Mouse (Mus musculus): Measurements from ENCODE around the gene Clcf1. TPM values are rescaled to one million over a fixed set of nuclear protein-coding genes. Genes with fewer than 3 reads are reported as not detected.

Gene Clcf1
- polyA plus RNA-seq, 1 experiment: 0.09 TPM

DNA sequence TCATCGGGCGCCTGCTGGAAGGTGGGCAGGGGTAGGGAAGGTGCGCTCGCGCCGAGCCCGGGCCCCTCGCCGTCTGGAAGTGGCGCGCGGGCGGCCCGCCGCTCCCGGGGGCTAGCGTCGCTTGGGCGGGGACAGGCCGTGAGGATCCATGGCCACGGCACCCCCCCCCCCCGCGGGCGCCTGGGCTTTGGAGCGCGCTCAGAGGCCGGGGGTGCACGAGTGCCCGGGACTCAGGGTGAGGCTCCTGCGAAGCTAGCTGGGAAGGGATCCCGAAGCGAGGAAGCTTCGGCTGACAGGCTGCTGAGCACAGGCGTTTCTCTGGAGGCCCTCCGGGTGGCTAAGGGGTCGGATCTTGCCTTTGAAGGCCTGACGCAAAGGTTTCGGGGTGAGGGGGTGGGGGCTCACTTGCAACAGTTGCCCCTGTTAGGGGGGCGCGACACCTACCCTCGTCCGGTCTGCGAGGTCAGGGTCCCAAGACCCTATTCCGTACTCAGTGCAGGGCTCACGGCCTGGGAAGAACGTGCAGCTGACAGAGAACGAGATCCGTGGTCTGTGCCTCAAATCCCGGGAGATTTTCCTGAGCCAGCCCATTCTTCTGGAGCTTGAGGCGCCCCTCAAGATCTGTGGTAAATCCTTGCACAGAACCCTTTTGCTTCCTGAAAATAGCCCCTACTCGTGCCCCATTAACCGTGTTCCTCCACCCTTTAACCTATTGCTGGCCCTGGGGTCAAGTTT lies 21.6 kb upstream of the Clcf1 start:
- peaks cover 88% of the 10 kb centered on the region for H3K4me1 ChIP-seq
- peaks cover 69% of the 10 kb centered on the region for H3K36me3 ChIP-seq (replicated peaks; ENCODE audit: low read length)
- no peaks in the 10 kb centered on the region for H3K9me3 ChIP-seq
- H3K27me3 ChIP-seq (replicated peaks): no peaks in the 10 kb centered on the region
- no peak for TF ChIP-seq FLI1 (IDR thresholded peaks at IDR 0.05; ENCODE audit: low read length)
- TF ChIP-seq GATA1 (IDR thresholded peaks at IDR 0.05; ENCODE audit: borderline replicate concordance, low read length): no peak
- peak overlapping the region; percentile 98 for H3K4me3 ChIP-seq (replicated peaks)

DNA sequence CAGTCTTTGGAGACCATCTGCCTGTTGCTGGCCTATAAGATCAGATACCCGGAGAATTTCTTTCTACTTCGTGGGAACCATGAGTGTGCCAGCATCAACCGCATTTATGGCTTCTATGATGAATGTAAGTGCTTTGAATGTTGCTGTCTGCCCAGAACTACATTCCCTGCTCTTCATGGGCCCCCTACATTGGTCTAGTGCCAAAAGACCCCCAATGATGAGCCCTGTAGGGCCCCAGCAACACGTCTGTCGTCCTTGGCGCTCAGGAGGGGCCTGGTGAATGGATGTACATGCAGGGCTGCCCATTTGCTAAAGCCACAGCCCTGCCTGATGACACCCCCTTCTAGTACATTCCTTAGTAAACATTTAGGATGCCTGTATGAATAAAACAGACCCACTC lies 20.9 kb upstream of the Clcf1 start:
- no peaks in the 10 kb centered on the region for H3K9me3 ChIP-seq
- H3K4me3 ChIP-seq (replicated peaks): peak overlapping the region; percentile 98
- no peaks in the 10 kb centered on the region for H3K27me3 ChIP-seq (replicated peaks)
- H3K4me1 ChIP-seq: peaks cover 87% of the 10 kb centered on the region
- TF ChIP-seq GATA1 (IDR thresholded peaks at IDR 0.05; ENCODE audit: borderline replicate concordance, low read length) (no peak), FLI1 (IDR thresholded peaks at IDR 0.05; ENCODE audit: low read length) (no peak)
- H3K36me3 ChIP-seq (replicated peaks; ENCODE audit: low read length): peaks cover 69% of the 10 kb centered on the region

DNA sequence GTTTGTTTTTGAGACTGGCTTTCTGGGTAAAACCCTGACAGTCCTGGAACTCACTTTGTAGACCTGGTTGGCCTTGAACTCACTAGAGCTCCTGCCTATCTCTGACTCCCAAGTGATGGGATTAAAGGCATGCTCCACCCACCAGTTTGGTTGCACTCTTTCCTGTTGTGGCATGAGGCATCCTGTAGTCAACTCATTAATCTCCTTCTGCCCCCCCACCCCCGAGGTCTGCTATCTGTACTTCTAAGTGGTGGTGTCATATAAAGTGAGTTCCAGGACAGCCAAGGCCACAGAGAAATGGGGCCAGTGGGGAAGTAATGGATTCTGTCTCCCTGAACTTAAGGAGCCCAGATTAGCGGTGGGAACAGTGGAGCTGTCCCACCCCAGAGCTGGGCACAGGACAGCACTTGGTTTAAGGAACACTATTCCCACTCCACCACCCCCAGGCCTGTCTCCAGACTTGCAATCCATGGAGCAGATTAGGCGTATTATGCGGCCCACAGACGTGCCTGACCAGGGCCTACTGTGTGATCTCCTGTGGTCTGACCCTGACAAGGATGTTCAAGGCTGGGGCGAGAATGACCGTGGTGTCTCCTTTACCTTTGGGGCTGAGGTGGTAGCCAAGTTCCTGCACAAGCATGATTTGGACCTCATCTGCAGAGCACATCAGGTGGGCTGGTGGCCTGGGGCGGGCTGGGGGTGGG lies 19.9 kb upstream of the Clcf1 start:
- H3K9me3 ChIP-seq: no peaks in the 10 kb centered on the region
- no peaks in the 10 kb centered on the region for H3K27me3 ChIP-seq (replicated peaks)
- TF ChIP-seq FLI1 (IDR thresholded peaks at IDR 0.05; ENCODE audit: low read length) (no peak), GATA1 (IDR thresholded peaks at IDR 0.05; ENCODE audit: borderline replicate concordance, low read length) (no peak)
- peaks cover 82% of the 10 kb centered on the region for H3K4me1 ChIP-seq
- H3K36me3 ChIP-seq (replicated peaks; ENCODE audit: low read length): peaks cover 71% of the 10 kb centered on the region
- H3K4me3 ChIP-seq (replicated peaks): peak overlapping the region; percentile 98

DNA sequence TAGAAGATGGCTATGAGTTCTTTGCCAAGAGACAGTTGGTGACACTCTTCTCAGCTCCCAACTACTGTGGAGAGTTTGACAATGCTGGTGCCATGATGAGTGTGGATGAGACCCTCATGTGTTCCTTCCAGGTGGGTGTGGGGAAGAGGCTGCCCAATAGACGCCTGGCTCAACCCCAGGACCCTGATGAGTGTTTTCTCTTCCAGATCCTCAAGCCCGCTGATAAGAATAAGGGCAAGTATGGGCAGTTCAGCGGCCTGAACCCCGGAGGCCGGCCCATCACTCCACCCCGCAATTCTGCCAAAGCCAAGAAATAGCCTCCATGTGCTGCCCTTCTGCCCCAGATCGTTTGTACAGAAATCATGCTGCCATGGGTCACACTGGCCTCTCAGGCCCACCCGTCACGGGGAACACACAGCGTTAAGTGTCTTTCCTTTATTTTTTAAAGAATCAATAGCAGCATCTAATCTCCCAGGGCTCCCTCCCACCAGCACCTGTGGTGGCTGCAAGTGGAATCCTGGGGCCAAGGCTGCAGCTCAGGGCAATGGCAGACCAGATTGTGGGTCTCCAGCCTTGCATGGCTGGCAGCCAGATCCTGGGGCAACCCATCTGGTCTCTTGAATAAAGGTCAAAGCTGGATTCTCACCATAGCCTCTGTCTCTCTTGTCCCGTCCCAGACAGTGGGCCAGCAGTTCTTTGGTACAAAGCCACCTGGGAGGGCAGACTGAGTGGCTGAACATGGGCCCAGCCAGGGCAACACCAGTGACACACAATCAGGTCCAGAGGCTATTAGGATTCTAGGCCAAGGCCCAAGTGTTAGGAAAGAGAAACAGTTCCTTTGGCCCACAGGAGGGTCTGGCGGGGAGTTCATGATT lies 19.0 kb upstream of the Clcf1 start:
- no peak for TF ChIP-seq GATA1 (IDR thresholded peaks at IDR 0.05; ENCODE audit: borderline replicate concordance, low read length)
- TF ChIP-seq FLI1 (IDR thresholded peaks at IDR 0.05; ENCODE audit: low read length): no peak
- H3K27me3 ChIP-seq (replicated peaks): no peaks in the 10 kb centered on the region

DNA sequence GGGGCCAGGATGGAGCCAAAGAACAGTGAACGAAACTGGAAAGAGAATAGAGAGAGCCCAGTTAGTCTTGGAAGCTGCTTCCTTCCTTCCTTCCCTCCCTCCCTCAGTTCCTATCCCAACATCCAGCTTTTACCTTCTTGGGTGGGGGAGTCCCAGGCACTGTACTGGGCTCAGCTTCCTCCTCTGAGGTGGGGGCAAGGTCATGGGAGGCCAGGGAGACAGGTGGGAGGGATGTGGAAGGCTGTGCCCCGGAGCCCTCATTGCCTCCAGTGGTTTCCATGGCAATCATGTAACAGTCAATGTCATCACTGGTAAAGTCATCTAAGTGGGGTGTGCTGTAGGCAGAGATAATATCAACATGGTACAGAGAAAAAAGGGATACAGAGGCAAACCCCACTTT lies 18.0 kb upstream of the Clcf1 start:
- H3K4me1 ChIP-seq: peaks cover 82% of the 10 kb centered on the region
- TF ChIP-seq GATA1 (IDR thresholded peaks at IDR 0.05; ENCODE audit: borderline replicate concordance, low read length) (no peak), FLI1 (IDR thresholded peaks at IDR 0.05; ENCODE audit: low read length) (no peak)
- H3K9me3 ChIP-seq: no peaks in the 10 kb centered on the region
- H3K4me3 ChIP-seq (replicated peaks): no peak overlapping the region
- H3K36me3 ChIP-seq (replicated peaks; ENCODE audit: low read length): peaks cover 82% of the 10 kb centered on the region
- H3K27me3 ChIP-seq (replicated peaks): no peaks in the 10 kb centered on the region

More for the DNA sequence above, 19.0 kb upstream of the Clcf1 start:
- Histone ChIP-seq H3K4me3 (replicated peaks) (peak overlapping the region; percentile 14), H3K4me1 (peaks cover 82% of the 10 kb centered on the region), H3K9me3 (no peaks in the 10 kb centered on the region), H3K36me3 (replicated peaks; ENCODE audit: low read length) (peaks cover 74% of the 10 kb centered on the region)

DNA sequence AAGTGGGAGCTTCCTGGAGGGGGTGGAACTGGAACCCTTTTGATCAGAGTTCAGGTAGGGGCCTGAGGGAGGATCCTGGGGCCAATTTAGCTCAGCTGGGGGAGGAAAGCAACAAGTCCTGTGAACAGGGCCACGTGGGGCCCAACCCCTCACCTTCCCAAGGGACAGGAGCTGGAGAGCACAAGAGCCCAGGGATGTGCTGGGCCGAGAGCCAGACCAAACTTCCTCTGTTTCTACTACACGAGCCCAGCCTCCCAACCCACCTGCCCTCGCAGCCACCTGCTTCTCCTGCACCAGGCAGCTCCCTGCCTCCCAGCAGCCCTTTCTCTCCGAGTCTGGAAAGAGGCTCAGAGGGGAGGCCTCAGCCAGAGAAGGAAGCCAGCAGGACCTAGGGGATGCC lies 17.5 kb upstream of the Clcf1 start:
- H3K4me3 ChIP-seq (replicated peaks): no peak overlapping the region
- H3K36me3 ChIP-seq (replicated peaks; ENCODE audit: low read length): peaks cover 82% of the 10 kb centered on the region
- peaks cover 82% of the 10 kb centered on the region for H3K4me1 ChIP-seq
- no peak for TF ChIP-seq FLI1 (IDR thresholded peaks at IDR 0.05; ENCODE audit: low read length)
- no peaks in the 10 kb centered on the region for H3K27me3 ChIP-seq (replicated peaks)
- H3K9me3 ChIP-seq: no peaks in the 10 kb centered on the region

DNA sequence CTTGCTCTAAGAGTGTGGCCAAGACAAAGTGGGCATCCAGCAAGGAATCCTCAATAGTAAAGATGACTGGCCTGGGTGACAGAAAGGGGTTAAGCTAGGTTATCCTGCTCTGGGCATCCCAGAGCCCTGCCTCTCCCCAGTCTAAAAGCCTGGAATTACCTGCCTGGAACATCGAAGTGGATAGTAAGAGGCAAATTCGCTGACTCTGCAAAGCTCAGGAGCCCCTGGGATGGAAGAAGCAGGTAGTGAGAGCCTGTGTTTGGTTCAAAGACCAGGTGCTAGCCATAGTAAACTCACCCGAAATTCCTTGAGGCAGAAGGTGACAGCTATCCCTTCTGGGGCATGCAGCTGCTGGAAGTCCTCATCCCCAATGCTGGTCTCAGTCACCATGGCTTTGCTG lies 16.9 kb upstream of the Clcf1 start:
- Histone ChIP-seq H3K9me3 (no peaks in the 10 kb centered on the region), H3K4me1 (peaks cover 87% of the 10 kb centered on the region), H3K4me3 (replicated peaks) (no peak overlapping the region), H3K36me3 (replicated peaks; ENCODE audit: low read length) (peaks cover 82% of the 10 kb centered on the region), H3K27me3 (replicated peaks) (no peaks in the 10 kb centered on the region)
- TF ChIP-seq FLI1 (IDR thresholded peaks at IDR 0.05; ENCODE audit: low read length) (no peak), GATA1 (IDR thresholded peaks at IDR 0.05; ENCODE audit: borderline replicate concordance, low read length) (no peak)

DNA sequence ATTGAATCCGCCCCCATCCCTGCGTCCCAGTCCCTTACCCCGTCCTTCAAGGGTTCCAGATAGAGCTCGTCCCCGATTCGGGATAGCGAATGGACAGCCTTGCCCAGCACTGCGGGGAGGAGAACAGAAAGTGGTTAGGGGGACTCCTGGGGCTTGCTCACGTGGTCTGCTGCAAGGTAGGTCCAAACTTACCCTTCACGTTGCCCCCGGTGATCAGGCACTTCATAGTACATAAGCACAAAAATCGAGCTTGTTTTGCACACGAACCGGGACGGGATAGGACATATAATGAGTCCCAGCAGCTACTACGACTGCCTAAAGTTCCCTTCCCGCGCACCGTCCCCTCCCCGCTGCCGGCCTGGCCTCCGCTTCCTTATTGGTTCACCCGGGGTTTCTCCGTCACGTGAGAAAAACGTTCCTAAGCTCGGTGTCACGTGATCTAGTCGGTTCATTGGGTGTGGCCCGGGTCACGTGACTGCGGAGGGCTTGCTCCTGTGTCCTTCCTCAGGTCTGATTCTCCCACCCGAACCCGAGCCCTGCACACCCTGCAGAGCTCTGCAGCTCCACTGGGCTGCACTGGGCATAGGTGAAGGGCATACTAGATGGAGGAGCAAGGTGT lies 12.6 kb upstream of the Clcf1 start, which contains the start of gene Rad9a:
TSS of gene Rad9a (minus strand) at position 372 of the 619 bp plus-strand sequence.
- TF ChIP-seq GATA1 (IDR thresholded peaks at IDR 0.05; ENCODE audit: borderline replicate concordance, low read length): no peak
- no peak for TF ChIP-seq FLI1 (IDR thresholded peaks at IDR 0.05; ENCODE audit: low read length)
- peaks cover 79% of the 10 kb centered on the region for H3K4me1 ChIP-seq
- H3K36me3 ChIP-seq (replicated peaks; ENCODE audit: low read length): peaks cover 44% of the 10 kb centered on the region
- no peaks in the 10 kb centered on the region for H3K9me3 ChIP-seq
- H3K4me3 ChIP-seq (replicated peaks): peak within 1 kb of the TSS; percentile 98
- peaks cover 17% of the 10 kb centered on the region for H3K27me3 ChIP-seq (replicated peaks)

DNA sequence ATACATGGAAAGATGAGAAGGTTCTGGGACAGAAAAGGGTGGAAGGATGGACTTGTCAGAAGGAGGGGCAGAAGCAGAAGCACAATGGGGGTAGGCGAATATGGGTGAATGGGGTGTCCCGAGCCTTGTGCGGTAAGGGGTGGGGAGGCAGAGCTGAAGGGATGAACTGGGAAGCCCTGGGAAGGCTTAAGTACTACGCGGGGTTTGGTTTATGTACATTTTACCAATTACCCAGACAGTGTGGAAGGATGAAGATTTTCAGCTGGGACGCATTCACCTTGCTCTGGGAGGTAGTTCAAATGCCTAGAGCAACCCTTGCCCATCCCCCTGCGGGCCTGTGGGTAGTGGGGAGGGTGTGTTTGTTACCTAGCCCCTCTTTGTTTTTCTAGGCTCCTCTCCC lies 11.9 kb upstream of the Clcf1 start:
- H3K4me1 ChIP-seq: peaks cover 76% of the 10 kb centered on the region
- H3K36me3 ChIP-seq (replicated peaks; ENCODE audit: low read length): peaks cover 36% of the 10 kb centered on the region
- H3K27me3 ChIP-seq (replicated peaks): peaks cover 22% of the 10 kb centered on the region
- H3K4me3 ChIP-seq (replicated peaks): peak overlapping the region; percentile 98
- TF ChIP-seq GATA1 (IDR thresholded peaks at IDR 0.05; ENCODE audit: borderline replicate concordance, low read length) (no peak), FLI1 (IDR thresholded peaks at IDR 0.05; ENCODE audit: low read length) (no peak)
- H3K9me3 ChIP-seq: no peaks in the 10 kb centered on the region

Data from megakaryocyte, embryonic 14.5 days (primary cell).